Mouse (Mus musculus): ENCODE results near the gene Gsg1l.

Gsg1l gene

DNA sequence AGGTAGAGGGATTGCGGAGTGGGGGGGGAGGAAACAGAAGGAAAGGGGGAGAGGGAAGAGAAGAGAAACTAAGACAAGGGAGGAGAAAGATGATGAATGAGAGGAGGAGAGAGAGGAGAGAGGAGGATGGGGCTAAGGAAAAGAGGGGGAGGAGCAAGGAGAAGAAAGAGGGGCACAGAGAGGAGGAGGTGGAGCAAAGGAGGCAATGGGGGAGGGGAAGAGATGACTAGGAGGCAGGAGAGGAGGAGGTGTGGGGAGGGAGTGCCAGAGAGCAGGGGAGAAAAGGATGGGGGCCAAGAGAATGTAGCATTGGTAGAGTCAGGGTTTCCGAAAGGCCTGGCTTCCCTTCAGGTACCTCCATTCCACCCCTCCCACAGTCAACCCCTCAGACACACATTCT lies 147.9 kb downstream of the Gsg1l start:
- DNase-seq (ENCODE audit: low spot score in 2 of 2), result no peak

DNA sequence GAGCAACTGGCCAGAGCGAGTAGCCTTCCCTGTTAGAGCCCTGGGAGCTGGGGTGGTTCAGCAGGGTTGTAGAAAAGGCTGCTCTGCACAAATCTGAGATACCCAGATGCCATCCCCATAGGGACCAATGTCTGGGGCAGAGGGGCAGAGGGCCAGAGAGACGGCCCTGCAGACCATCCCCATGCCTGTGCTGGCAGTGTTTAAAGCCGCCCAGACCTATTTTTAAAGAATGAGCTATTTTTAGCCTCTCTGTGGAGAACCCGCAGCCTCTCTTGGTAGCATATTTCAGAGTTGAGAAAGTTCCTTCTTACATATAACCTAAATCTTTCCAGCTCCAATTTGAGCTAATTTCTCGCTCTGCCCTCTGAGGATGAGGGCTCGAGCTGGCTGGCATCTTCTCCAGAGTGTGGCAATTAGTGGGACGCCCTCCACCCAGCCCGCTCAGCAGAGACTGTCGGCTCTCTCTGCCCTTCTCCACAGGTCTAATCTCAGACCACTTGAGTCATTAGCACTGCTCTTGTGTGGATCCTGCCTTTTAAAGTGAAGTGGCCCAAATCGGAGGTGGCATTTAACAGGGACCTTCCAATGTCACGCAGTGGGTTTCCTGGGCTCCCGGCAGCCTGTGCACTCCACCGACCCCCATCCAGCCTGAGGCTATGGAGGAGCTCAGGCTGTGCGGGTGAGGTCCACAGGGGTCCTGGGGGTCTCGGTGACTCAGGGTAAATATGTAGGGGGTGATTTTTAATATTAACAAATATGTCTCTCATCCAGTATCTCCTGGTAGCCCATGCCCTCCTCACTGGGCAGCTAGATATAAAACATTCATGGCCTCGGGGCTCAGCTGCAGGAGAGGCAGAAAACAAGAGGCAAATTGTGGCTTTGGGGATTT lies 148.6 kb downstream of the Gsg1l start:
- DNase-seq (ENCODE audit: low spot score in 2 of 2), result no peak

DNA sequence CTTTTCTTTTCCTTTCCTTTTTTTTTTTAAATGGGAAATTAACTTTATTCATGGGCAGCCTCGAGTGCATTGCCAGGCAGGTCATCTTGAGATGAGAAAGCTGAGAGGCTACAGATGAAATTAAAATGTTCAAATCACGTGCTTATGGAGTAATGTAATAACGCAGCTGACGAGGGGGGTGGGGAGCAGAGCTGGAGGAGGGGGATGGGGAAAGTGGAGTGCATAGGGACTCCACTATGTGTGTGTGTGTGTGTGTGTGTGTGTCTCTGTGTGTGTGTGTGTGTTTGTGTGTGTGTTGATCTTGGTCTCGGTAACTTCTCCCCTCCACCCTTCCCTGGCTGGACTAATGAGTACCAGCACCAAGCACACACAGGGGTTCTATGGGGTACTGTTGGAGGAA lies 150.6 kb downstream of the Gsg1l start:
- DNase-seq (ENCODE audit: low spot score in 2 of 2), result no peak

DNA sequence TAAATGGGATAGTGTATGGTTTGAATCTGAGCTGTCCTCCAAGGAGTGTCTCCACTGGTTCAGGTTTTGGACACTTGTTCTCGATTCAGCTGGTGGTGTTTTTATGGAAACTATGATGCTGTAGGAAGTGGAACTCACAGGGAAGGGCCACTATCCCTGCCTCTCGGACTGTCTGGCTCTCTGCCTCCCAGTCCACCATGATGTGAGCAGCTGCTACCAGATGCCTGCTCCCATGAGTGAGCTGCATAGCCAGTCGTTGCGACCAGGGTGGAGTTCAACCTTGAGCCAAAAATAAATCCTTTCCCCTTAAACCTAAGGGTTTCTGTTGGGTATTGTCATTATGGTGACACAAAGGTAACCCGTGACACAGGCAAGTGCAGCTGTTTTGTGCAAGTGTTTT lies 158.2 kb downstream of the Gsg1l start:
- no peak for DNase-seq (ENCODE audit: low spot score in 2 of 2)

DNA sequence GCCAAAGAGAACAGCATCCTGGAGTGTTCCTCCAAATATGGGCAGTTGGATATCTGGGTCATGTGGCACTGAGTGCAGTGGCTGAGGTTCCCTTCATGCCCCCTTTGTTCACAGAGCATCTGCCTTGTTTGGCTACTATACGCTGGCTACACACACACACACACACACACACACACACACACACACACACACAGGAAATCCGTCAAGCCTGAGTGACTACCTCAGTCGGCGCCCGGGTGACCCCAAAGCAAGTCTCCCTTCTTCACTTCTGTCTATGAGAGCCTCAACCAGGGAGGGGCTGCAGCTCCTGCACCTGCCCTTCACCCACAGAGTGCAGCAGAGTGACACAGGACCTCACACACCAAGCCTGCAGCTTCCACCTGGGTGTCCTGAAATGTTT lies 161.4 kb downstream of the Gsg1l start:
- no peak for DNase-seq (ENCODE audit: low spot score in 2 of 2)

DNA sequence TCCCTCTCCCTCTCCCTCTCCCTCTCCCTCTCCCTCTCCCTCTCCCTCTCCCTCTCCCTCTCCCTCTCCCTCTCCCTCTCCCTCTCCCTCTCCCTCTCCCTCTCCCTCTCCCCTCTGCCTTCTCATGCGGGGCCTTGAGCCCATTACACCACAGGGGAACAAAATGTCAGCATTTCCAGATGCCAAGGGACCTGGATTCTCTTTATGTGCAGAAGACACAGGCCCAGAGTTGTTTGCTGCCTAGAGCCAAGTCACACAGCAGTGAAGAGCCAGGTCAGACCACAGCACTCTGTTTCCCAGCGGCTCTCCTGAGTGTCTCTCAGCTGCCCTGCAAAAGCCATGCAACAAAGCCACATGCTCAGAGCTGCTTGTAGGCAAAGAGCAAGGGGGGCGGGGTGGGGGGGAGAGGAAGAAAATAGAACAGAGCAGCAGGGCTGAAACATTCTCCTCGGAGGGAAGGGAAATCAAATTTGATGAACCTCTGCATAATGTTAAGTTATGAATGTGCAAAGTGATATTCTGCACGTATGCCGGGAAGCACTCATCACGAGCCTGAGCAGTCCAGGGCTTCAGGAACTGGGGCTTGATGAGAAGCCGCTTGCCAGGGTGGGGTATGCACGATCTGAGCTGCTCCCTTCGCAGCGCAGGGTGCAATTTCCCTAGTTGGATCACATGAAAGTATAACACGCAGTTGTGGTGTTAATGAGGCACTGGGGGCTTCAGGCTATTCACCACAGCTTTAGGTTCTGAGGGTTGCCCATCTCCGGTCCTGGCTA lies 181.6 kb downstream of the Gsg1l start:
- DNase-seq (ENCODE audit: low spot score in 2 of 2), result no peak

DNA sequence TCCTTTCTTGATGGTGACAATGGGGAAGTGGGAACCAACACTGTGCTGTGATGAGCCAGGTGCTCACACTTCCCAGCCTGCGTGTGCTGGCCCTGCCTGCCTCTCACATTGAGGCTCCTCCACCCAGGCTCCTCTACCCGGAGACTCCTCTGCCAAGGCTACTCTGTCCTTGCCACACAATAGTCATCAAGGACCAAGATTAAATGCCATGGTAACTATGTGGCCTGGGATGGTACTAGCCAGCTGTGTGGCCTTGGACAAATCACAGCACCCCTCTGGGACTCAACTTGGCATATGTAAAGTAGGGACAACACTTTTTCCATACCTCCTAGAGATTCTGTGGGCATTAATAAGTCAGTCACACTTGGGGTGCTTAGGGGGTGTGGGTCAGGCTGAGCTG lies 182.3 kb downstream of the Gsg1l start:
- DNase-seq (ENCODE audit: low spot score in 2 of 2), result no peak

DNA sequence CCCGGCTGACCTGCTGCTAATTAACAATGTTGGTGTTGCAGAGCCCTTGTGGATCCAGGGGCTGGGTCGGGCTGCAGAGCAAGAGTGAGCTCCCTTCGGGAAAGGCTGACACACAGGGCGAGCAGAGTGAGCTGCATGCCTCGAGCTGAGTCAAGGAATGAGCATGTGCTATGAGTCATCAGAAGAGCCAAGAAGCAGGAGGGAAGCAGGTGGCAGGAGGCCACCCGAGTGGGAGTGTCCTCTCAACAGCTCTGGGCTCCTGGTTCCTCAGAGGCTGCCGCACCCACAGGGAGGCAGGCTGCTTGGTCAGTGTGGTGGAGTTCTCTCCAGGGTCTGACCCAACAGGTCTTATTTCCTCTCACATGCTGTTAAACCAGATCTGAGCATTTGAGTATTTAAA lies 183.2 kb downstream of the Gsg1l start:
- peak; percentile 42 to 68 for DNase-seq (ENCODE audit: low spot score in 2 of 2)

DNA sequence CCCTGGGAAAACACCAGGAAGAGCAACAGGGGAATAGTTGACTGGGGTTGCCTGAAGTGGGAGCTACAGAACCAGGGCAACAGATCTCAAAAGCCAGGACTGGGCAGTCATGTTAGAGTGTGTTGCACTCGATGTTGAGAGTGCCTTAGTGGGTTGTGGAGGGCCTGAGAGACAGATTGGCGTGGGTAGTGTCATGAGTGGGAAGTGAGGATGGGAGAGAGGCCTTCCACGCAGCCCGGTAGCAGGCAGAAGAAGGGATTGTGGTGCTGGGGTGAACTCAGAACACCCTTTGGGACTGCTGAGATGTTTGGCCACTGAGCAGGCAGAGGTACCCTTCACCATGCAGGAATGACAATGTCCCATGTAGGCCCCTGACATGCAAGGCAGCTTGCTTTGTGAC lies 185.2 kb downstream of the Gsg1l start:
- DNase-seq (ENCODE audit: low spot score in 2 of 2), result no peak

DNA sequence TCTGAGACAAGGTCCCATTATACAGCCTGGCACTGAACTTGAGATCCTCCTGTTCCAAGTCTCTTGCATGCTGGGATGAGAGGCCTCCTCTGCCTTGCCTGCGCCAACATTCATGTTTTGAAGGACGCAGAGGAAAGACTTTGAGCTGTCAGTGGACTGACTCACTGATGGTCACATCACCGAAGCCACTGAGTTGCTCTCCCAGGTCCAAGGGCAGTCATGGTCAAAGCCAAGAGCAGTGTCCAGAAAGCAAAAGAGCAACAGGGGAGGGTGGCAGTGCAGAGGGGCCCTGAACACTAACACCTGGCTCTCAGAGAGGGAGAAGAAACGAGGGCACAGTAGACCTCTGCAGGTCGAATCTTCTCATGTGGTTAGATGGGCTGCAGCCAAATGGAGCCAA lies 188.6 kb downstream of the Gsg1l start:
- DNase-seq (ENCODE audit: low spot score in 2 of 2), result no peak

DNA sequence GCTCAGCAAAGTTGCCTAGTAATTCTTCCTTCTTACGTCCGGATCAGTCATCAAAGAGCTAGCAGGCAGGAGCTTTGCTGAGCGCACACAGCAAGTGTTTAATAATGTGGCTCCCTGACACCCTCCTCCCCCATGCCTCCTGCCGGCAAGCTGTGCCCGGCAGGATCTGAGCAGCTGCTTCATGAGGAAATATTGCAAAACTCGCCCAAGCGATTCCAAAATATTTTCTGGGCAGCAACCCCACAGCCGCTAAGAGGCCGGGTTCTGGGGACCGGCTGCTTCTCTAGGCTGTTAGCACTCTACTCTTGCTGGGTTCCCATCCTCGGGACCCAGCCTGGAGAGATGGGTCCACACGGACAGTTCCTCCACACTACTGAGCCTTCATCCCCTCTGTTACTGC lies 193.8 kb downstream of the Gsg1l start:
- no peak for DNase-seq (ENCODE audit: low spot score in 2 of 2)

DNA sequence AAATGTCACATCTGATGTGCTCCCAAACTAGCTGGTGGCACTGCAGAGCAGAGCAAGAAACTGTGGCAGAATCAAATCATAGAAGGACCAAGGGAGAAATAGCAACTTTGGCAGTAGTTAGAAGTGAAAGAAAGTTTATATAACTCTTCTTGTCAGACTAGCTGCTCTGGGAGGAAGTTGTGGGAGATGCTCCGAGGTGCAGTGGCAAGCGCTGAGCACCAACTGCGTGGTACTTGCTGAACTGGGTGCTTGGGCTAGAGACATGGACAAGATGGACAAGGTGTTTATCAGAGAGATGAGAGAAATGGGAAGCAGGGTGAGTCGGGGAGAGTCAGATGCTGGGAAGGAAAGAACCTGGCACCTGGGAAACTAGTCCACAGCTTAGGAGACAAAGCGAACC lies 194.4 kb downstream of the Gsg1l start:
- no peak for DNase-seq (ENCODE audit: low spot score in 2 of 2)

DNA sequence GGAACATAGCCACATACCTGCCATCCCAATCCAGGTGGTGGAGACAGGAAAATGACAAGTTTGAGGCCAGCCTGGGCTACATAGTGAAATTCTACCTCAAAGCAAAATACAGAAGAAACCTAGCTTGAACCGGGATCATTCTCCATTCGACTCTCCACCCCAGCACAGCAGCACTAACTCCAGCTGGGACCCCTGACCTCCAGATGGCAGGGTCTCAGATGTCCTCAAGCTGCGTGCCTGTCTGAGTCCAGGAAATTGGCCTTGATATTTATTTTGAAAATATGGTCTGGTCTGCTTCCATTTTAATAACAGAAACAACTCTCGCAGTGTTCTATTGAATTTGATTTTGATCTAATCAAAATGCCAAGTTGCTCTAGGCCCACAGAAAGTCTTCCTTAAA lies 195.1 kb downstream of the Gsg1l start:
- DNase-seq (ENCODE audit: low spot score in 2 of 2), result no peak

DNA sequence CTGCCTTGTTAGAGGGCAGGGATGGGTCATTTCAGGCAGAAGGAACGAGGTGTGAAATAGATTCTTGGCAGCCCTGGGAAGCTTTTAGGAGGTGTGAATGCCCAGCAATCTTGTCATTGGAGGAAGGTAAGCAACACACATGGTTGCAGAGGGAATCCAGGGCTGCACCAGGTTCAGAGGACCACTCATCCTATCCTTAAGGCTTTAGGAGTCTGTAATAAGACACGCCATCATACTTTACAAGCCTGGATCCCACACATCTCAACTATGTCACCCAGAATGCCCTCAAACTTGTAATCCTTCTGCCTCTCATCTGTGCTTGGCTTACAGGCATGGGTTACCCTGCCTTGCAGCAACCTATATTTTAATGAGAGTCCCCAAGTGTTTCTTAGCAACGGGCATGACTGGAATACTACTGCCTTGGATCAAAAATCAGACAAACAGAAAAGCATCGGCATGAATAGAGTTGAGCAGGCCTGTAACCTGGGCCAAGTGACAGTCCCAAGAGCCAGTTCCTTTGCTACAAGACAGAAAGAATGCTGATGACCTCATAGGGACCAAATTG lies 196.0 kb downstream of the Gsg1l start:
- DNase-seq (ENCODE audit: low spot score in 2 of 2), result no peak

DNA sequence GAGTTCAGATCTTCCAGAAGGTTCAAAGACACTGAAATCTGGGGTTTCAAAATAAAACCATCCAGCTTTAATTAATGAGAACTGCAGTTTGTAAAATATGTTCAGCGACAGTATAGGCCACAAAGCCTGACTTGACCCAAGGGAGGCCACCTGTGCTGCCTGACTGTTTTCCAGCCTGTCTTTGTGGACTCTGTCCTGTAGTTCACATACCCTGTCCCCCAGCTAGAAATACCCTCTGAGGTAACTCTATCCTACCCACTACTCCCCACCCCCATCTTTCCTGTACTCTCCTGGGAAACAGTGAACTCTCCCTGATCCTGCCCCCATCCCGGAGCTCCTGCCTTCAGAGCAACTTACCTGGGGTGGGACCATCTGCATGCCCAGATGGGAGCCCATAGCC lies 199.0 kb downstream of the Gsg1l start:
- no peak for DNase-seq (ENCODE audit: low spot score in 2 of 2)

DNA sequence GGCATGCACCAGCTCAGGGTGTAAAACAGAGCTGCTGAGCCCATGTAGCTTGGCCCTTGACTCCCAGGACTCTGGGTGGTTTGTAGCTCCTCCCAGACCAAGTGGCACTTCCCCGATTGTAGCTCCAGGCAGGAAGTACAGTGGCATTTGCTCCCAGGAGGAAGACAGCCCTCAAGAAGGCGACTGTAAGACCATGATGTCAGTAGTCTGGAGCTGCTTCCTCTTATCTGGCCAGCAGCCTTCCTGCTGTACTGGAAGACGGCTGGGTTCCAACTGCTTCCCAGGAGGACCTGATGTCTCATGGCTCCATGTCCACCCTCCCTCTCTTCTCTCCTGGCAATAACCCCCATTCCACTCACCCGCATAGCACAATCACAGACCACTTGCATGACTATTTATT lies 204.2 kb downstream of the Gsg1l start:
- no peak for DNase-seq (ENCODE audit: low spot score in 2 of 2)

DNA sequence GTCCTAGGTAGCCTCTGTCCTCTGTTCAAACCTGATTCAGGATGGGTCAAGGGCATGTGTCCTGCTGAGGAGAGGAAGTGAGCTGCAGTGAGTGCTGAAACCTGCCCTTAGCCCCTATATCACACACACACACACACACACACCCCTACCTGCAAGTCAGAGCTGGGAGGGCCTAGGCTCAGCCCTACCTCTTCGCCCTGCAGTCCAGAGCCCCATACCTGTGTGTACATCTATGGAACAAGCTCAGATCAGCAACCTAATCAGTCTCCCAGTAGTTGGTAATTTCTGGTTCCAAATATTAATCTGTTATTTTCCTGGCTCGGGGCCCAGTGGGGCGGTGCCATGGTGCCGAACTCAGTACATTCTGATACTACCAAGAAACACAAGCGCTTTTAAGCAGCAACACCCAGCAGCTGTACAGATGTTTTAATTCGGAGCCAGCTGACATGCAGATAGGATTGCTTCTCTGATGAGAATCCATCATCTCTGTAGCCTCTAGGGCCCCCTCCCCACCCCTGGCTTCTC lies 208.2 kb downstream of the Gsg1l start:
- DNase-seq (ENCODE audit: low spot score in 2 of 2), result no peak

DNA sequence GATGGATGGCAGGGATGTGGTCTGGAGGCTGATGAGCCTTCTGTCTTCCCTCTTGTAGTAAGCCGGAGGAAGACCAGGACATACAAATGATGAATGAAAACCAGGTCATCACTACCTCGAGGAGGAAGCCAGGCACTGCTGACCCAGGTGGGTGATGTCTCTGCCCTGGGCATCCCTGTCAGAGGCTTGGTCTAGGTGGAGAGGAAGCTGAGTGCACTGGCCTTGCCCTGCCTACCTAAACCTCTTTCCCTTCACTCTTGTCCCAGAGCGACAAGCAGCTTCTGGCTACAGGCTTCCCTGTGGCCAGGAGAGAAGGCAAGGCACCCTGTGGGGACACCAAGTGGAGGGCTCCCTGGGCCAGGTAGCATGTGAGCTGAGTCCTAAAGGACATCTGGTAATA lies 209.3 kb downstream of the Gsg1l start:
- DNase-seq (ENCODE audit: low spot score in 2 of 2), result no peak

DNA sequence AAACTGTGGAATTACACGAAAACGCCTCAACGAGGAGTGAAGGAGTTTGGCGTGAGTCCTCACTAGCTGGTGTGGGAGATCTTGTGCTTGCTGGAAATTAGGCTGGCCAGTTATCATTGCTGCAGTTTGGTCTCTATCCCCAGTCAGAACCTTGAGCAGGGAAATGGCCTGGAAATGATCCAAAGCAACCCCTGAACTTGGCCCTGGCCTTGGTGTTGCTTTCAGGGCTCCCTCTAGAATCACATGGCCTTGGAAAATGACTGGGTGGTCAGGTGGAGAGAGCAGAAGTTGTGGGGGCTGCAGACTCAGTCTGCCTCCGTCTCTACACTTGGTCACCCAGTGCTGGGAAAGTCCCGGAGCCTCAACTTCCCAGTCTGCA lies 210.0 kb downstream of the Gsg1l start:
- no peak for DNase-seq (ENCODE audit: low spot score in 2 of 2)

DNA sequence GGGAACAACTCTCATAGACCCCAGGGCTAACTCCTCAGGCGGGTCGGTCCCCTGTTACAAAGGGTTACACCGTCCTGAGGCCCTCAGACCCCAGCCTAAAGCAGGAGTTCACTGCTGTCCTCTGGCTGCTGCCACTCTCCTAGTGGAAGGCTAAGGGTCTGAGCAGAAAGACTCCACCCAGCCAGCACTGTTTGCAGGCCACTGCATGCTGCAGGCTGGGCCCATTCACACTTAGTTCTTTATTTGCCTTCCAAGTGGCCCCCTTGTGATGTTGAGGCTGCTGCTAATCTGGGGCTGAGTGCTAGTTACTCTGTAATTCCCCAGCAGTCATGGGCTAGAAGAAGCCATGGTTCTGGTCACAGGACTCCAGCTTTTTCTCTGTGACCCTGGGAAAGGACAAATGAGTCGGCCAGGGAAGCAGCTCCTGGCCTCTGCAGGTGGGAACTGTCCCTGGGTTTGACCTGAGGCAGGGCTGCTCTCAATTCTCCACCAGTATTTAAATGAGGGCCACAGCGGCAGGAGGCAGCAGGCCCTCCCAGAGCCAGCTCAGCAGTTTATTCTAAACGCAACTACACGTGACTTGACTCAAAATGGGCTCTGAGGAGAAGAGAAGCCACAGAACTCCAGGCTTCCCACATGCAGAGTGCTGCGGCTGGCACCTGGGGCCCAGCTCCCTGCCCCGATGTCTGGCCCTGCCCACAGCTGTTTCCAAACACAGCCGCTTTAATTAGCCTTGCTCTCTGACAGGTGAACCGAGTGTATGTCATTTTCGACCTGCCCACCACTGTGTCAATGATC lies 210.6 kb downstream of the Gsg1l start:
- DNase-seq (ENCODE audit: low spot score in 2 of 2), result no peak

DNA sequence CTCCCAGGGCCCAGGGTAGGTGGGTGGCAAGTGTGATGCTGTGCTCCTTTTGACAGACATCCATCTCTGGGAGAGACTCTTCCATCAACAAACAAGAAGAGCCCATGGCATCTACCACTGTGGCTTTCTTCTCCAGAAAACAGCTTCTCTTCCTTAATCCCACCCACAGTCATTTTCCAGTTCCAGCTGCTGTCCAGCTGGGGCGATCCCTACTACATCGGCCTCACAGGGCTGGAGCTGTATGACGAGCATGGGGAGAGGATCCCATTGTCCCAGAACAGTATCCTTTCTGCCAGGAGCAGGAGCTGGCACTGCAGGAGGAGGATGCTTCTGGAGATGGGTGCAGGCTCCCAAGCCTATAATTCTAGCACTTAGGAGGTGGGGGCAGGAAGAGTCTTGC lies 213.6 kb downstream of the Gsg1l start:
- DNase-seq (ENCODE audit: low spot score in 2 of 2), result no peak

DNA sequence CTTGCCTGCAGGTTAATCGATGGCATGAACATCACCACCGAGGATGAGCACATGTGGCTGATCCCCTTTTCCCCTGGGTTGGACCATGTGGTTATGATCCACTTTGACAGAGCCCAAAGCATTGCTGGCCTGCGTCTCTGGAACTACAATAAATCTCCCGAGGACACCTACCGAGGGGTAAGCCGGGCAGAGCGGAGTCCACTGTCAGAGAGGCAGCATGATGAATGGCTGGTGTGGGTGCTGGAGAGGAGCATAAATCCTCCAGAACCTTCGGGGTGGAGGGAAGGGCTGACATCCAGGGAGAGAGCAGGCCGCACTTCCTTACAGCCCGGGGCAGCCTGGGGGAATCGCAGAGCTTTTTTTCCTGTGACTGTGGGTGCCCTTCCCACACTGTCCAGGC lies 217.0 kb downstream of the Gsg1l start:
- no peak for DNase-seq (ENCODE audit: low spot score in 2 of 2)
